Mouse (Mus musculus): ENCODE results near the gene Slc1a5. TPM values are rescaled to one million over a fixed set of nuclear protein-coding genes. Genes with fewer than 3 reads are reported as not detected.

The Slc1a5 gene
- polyA plus RNA-seq, 1 experiment from 2014 or later: 26.5 TPM

GRCm38 (mm10) chr7:16775888-16776287 lies 5.3 kb upstream of the Slc1a5 start:
- ATAC-seq (ENCODE audit: low read depth): peak; percentile 56; the same call in 1 of the 2 replicates
- no peak for DNase-seq (ENCODE audit: low spot score)
- H3K27me3 ChIP-seq (replicated peaks; ENCODE audit: control insufficient read depth, insufficient read depth, low read length): no peaks in the 10 kb centered on the region
- no peak overlapping the region for H3K9ac ChIP-seq (ENCODE audit: low read depth, low read length)
- no peak overlapping the region for H3K4me2 ChIP-seq (ENCODE audit: low read depth, low read length)
- H3K27ac ChIP-seq (replicated peaks; ENCODE audit: low read depth, low read length): no peak overlapping the region
- WGBS: 37% methylated on average over 5 of the region's 5 CpGs
- no peaks in the 10 kb centered on the region for H3K36me3 ChIP-seq (ENCODE audit: control insufficient read depth, insufficient read depth, low read length)
- H3K4me1 ChIP-seq (ENCODE audit: control insufficient read depth, insufficient read depth, low read length): peaks cover 3% of the 10 kb centered on the region; the same call in 1 of the 2 replicates
- H3K4me3 ChIP-seq (ENCODE audit: low read depth, low read length): no peak overlapping the region
- peaks cover 4% of the 10 kb centered on the region; the same call in 1 of the 2 replicates for H3K9me3 ChIP-seq (ENCODE audit: control insufficient read depth, low read length)

- Histone ChIP-seq H3K36me3 (ENCODE audit: control insufficient read depth, insufficient read depth, low read length) (no peaks in the 10 kb centered on the region), H3K4me1 (ENCODE audit: control insufficient read depth, insufficient read depth, low read length) (peaks cover 19% of the 10 kb centered on the region), H3K4me2 (ENCODE audit: low read depth, low read length) (no peak overlapping the region), H3K27me3 (replicated peaks; ENCODE audit: control insufficient read depth, insufficient read depth, low read length) (no peaks in the 10 kb centered on the region), H3K27ac (replicated peaks; ENCODE audit: low read depth, low read length) (no peak overlapping the region), H3K4me3 (ENCODE audit: low read depth, low read length) (no peak overlapping the region), H3K9ac (ENCODE audit: low read depth, low read length) (no peak overlapping the region), H3K9me3 (ENCODE audit: control insufficient read depth, low read length) (no peaks in the 10 kb centered on the region)
- no peak for DNase-seq (ENCODE audit: low spot score)
- 61% methylated on average over 5 of the region's 5 CpGs for WGBS
- no peak for ATAC-seq (ENCODE audit: low read depth)
These were observed 1.1 kb upstream of the Slc1a5 start for GRCm38 (mm10) chr7:16780076-16780475.

DNA sequence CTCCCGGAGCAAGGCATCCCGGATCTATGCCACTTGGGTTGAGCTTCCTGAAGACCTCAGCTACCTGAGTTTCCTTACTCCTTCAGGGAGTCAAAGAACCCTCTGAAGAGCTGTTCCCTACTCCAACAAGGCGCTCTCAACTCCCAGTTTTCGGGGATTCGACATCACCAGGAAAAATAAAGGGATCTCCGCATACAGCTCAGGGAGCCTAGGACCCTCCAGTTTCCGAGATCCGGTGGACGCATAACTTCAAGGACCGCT lies 345 bp downstream of the Slc1a5 start:
- H3K4me3 ChIP-seq (ENCODE audit: low read depth, low read length): peak overlapping the region; percentile 64
- no peaks in the 10 kb centered on the region for H3K36me3 ChIP-seq (ENCODE audit: control insufficient read depth, insufficient read depth, low read length)
- H3K4me2 ChIP-seq (ENCODE audit: low read depth, low read length): peak overlapping the region; percentile 99
- H3K9ac ChIP-seq (ENCODE audit: low read depth, low read length): peak overlapping the region; percentile 68
- WGBS: under 1% methylated on average over 10 of the region's 10 CpGs
- no peaks in the 10 kb centered on the region for H3K27me3 ChIP-seq (replicated peaks; ENCODE audit: control insufficient read depth, insufficient read depth, low read length)
- H3K4me1 ChIP-seq (ENCODE audit: control insufficient read depth, insufficient read depth, low read length): peaks cover 19% of the 10 kb centered on the region
- peak overlapping the region; percentile 7; the same call in 1 of the 2 replicates for H3K27ac ChIP-seq (replicated peaks; ENCODE audit: low read depth, low read length)
- peak; percentile 16 for ATAC-seq (ENCODE audit: low read depth)
- no peaks in the 10 kb centered on the region for H3K9me3 ChIP-seq (ENCODE audit: control insufficient read depth, low read length)
- no peak for DNase-seq (ENCODE audit: low spot score)

DNA sequence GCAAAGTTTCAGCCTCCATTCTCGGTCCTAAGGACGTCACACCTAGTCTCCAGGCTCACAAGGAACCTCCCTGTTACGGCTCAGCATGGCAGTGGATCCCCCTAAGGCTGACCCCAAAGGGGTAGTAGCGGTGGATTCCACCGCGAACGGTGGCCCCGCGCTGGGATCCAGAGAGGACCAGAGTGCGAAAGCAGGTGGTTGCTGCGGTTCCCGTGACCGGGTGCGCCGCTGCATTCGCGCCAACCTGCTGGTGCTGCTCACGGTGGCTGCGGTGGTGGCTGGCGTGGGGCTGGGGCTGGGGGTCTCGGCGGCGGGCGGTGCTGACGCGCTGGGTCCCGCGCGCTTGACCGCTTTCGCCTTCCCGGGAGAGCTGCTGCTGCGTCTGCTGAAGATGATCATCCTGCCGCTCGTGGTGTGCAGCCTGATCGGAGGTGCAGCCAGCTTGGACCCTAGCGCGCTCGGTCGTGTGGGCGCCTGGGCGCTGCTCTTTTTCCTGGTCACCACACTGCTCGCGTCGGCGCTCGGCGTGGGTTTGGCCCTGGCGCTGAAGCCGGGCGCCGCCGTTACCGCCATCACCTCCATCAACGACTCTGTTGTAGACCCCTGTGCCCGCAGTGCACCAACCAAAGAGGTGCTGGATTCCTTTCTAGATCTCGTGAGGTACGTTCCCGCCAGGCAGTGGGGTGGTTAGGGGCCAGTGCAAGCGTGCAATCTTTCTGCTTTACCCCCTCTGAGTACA lies 845 bp downstream of the Slc1a5 start:
- Histone ChIP-seq H3K36me3 (ENCODE audit: control insufficient read depth, insufficient read depth, low read length) (no peaks in the 10 kb centered on the region), H3K9ac (ENCODE audit: low read depth, low read length) (peak overlapping the region; percentile 68), H3K9me3 (ENCODE audit: control insufficient read depth, low read length) (no peaks in the 10 kb centered on the region), H3K27me3 (replicated peaks; ENCODE audit: control insufficient read depth, insufficient read depth, low read length) (no peaks in the 10 kb centered on the region), H3K4me3 (ENCODE audit: low read depth, low read length) (peak overlapping the region; percentile 64), H3K4me1 (ENCODE audit: control insufficient read depth, insufficient read depth, low read length) (peaks cover 19% of the 10 kb centered on the region), H3K4me2 (ENCODE audit: low read depth, low read length) (peak overlapping the region; percentile 99), H3K27ac (replicated peaks; ENCODE audit: low read depth, low read length) (peak overlapping the region; percentile 7; the same call in 1 of the 2 replicates)
- ATAC-seq (ENCODE audit: low read depth): 0 out of 2 replicates have a peak, but pooled peaks have one; percentile 5
- WGBS: 1% methylated on average over 42 of the region's 60 CpGs
- DNase-seq (ENCODE audit: low spot score): peak; percentile 7

DNA sequence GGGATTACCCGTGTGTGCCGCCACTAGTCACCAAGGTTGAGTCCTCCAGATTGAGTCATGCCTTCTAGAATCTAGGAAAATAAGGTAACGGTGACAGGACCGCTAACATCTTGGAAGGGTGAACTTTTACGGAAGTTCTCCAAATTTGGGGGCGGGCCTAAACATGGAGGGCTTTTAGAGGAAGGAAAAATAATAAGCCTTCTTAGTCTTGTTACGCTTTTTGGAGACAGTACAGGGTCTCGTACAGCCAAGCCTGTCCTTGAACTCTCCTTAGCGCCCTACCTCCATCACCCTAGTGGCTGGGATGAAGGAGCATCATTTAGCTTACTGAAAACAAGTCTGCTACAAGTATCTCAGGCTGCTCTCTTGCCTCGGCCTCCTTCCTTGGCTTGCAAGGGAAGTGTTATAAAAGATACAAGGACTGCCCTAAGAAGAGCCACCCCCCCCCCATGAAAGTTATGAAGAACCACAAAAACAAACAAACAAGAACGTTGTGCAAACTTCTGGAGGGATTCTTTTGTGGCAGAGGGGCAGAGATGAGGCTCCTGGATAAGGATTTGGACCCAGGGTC lies 1.5 kb downstream of the Slc1a5 start:
- Histone ChIP-seq H3K36me3 (ENCODE audit: control insufficient read depth, insufficient read depth, low read length) (0 out of 2 replicates have a peak, but pooled peaks cover 2% of the 10 kb centered on the region), H3K27me3 (replicated peaks; ENCODE audit: control insufficient read depth, insufficient read depth, low read length) (no peaks in the 10 kb centered on the region), H3K9ac (ENCODE audit: low read depth, low read length) (peak overlapping the region; percentile 68), H3K9me3 (ENCODE audit: control insufficient read depth, low read length) (no peaks in the 10 kb centered on the region), H3K4me2 (ENCODE audit: low read depth, low read length) (peak overlapping the region; percentile 99), H3K4me1 (ENCODE audit: control insufficient read depth, insufficient read depth, low read length) (peaks cover 19% of the 10 kb centered on the region), H3K27ac (replicated peaks; ENCODE audit: low read depth, low read length) (no peak overlapping the region), H3K4me3 (ENCODE audit: low read depth, low read length) (peak overlapping the region; percentile 64)
- WGBS: 6% methylated on average over 11 of the region's 11 CpGs
- no peak for ATAC-seq (ENCODE audit: low read depth)
- no peak for DNase-seq (ENCODE audit: low spot score)

GRCm38 (mm10) chr7:16783224-16783688 lies 2.1 kb downstream of the Slc1a5 start:
- DNase-seq (ENCODE audit: low spot score) (no peak), ATAC-seq (ENCODE audit: low read depth) (no peak)
- Histone ChIP-seq H3K9ac (ENCODE audit: low read depth, low read length) (peak overlapping the region; percentile 47), H3K4me1 (ENCODE audit: control insufficient read depth, insufficient read depth, low read length) (peaks cover 19% of the 10 kb centered on the region), H3K4me3 (ENCODE audit: low read depth, low read length) (peak overlapping the region; percentile 64), H3K4me2 (ENCODE audit: low read depth, low read length) (peak overlapping the region; percentile 99), H3K9me3 (ENCODE audit: control insufficient read depth, low read length) (no peaks in the 10 kb centered on the region), H3K27ac (replicated peaks; ENCODE audit: low read depth, low read length) (no peak overlapping the region), H3K36me3 (ENCODE audit: control insufficient read depth, insufficient read depth, low read length) (0 out of 2 replicates have a peak, but pooled peaks cover 8% of the 10 kb centered on the region), H3K27me3 (replicated peaks; ENCODE audit: control insufficient read depth, insufficient read depth, low read length) (no peaks in the 10 kb centered on the region)
- 20% methylated on average over 10 of the region's 10 CpGs for WGBS

DNA sequence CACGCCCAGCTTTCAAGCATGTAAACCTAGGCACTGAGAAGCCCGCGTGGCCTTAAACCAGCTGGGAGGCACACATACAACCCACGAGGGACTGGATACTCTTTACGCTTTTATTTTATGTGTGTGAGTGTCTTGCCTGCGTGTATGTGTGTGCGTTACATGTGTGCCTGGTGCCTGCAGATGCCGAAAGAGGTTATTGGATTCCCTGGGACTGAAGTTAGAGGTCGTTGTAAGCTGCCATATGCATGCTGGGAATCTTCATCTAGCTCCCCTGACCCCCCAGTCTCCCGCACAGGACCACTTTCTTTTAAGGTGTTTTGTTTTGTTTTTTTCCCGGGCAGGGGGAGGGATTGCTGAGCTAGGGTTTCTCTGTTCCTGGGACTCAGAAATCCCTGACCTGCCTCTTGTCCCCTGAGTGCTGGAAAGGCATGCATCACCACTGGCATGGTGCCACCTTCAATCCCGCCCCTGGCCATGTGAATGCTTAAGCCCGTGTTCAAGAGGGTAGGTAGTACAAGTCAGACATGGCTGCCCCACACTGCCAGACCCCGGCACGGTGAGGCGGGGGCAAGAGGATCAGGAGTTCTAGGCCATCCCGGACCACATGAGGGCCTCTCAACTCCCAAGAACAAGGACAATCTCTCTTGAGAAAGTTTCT lies 2.7 kb downstream of the Slc1a5 start:
- WGBS: 39% methylated on average over 17 of the region's 17 CpGs
- DNase-seq (ENCODE audit: low spot score) (peak; percentile 51), ATAC-seq (ENCODE audit: low read depth) (no peak)
- Histone ChIP-seq H3K9ac (ENCODE audit: low read depth, low read length) (peak overlapping the region; percentile 47), H3K4me2 (ENCODE audit: low read depth, low read length) (peak overlapping the region; percentile 99), H3K36me3 (ENCODE audit: control insufficient read depth, insufficient read depth, low read length) (0 out of 2 replicates have a peak, but pooled peaks cover 8% of the 10 kb centered on the region), H3K4me3 (ENCODE audit: low read depth, low read length) (peak overlapping the region; percentile 64), H3K27ac (replicated peaks; ENCODE audit: low read depth, low read length) (no peak overlapping the region), H3K4me1 (ENCODE audit: control insufficient read depth, insufficient read depth, low read length) (peaks cover 19% of the 10 kb centered on the region), H3K9me3 (ENCODE audit: control insufficient read depth, low read length) (no peaks in the 10 kb centered on the region), H3K27me3 (replicated peaks; ENCODE audit: control insufficient read depth, insufficient read depth, low read length) (no peaks in the 10 kb centered on the region)

DNA sequence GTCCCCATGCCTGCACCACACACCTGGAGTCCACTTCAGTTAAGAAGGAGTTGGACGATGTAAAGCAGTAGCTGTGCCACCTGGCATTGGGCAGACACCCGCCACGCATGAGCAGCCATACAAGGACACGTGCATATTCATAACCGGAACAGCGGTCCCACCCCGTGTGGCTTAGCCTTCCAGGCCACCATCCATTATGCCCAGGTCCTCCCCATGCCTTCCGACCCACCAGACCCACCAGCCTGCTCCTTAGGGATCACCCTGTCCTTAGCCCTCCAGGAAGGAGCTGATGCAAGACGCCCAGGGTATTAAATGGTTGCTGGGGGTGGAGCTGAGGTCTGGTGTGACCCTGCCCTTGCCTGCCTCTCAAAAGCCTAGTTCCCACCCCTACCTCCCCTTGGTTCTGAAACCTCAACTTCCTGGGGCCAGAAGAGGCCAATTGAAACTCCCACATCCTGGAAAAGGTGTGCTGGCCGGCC lies 3.4 kb downstream of the Slc1a5 start:
- 73% methylated on average over 10 of the region's 10 CpGs for WGBS
- ATAC-seq (ENCODE audit: low read depth) (no peak), DNase-seq (ENCODE audit: low spot score) (no peak)
- no peak overlapping the region for H3K27ac ChIP-seq (replicated peaks; ENCODE audit: low read depth, low read length)
- H3K4me1 ChIP-seq (ENCODE audit: control insufficient read depth, insufficient read depth, low read length): peaks cover 19% of the 10 kb centered on the region
- H3K4me3 ChIP-seq (ENCODE audit: low read depth, low read length): peak overlapping the region; percentile 64; the same call in 1 of the 2 replicates
- no peaks in the 10 kb centered on the region for H3K9me3 ChIP-seq (ENCODE audit: control insufficient read depth, low read length)
- no peaks in the 10 kb centered on the region for H3K27me3 ChIP-seq (replicated peaks; ENCODE audit: control insufficient read depth, insufficient read depth, low read length)
- 0 out of 2 replicates have a peak, but pooled peaks cover 8% of the 10 kb centered on the region for H3K36me3 ChIP-seq (ENCODE audit: control insufficient read depth, insufficient read depth, low read length)
- peak overlapping the region; percentile 99; the same call in 1 of the 2 replicates for H3K4me2 ChIP-seq (ENCODE audit: low read depth, low read length)
- H3K9ac ChIP-seq (ENCODE audit: low read depth, low read length): peak overlapping the region; percentile 47; the same call in 1 of the 2 replicates
